Mouse (Mus musculus): Measurements from ENCODE around the gene Gm20431. TPM values are rescaled to one million over a fixed set of nuclear protein-coding genes. Genes with fewer than 3 reads are reported as not detected.

Gene Gm20431
- polyA plus RNA-seq, 1 experiment, result 0.44 TPM

DNA sequence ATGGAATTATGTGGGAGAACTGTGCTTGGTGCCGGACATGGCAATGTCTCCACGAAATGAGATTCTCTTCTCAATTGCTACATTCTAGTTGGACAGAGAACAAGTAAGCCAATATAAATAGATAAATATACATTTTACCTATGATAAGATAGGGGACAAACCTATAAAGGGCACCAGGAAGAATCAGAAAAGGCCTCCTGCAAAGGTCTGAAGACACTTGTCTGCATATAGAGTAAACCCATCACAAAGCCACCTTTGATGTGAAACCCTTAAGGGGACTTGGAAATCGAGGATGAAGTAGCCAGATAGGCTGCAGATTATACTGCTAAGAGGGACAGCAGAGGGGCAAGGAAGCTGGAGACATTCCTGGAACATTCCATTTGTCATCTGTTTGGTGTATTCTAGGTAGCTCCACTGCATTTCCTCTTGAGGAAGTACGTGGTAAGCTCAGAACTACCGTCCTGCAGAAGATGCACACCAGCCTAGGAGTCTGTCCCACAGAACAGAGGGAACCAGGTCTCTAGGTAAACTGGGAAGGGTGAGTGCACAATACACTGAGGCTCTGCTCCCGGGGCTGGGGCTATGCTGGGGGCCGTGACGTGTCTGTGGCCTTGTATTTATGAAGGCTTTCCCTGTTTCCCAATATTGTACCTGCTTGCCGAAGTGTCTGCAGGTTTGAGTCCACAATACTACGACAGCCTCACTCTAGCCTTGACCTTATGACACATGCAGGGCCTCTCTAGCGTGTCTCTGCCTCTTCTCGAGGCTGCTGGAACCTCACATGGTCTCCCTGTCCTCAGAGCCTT is 28.4 kb downstream of the Gm20431 start:
- Histone ChIP-seq H3K27me3 (ENCODE audit: control insufficient read depth, insufficient read depth, insufficient read length) (no peaks in the 10 kb centered on the region), H3K79me2 (ENCODE audit: control insufficient read depth, insufficient read depth) (peaks cover 37% of the 10 kb centered on the region), H3ac (ENCODE audit: control insufficient read depth, insufficient read length, low read depth) (no peak overlapping the region), H3K79me3 (ENCODE audit: low read depth) (peaks cover 34% of the 10 kb centered on the region), H3K4me3 (ENCODE audit: insufficient read depth, poor library complexity, severe bottlenecking) (no peak overlapping the region), H3K36me3 (ENCODE audit: control insufficient read depth, insufficient read depth) (peaks cover 10% of the 10 kb centered on the region)
- TF ChIP-seq FOSL1 (IDR thresholded peaks at IDR 0.05; ENCODE audit: insufficient read depth, low read length, poor library complexity, severe bottlenecking) (no peak), CTCF (IDR thresholded peaks at IDR 0.05; ENCODE audit: control insufficient read depth, insufficient read depth, insufficient read length) (no peak), MYOG (IDR thresholded peaks at IDR 0.05; ENCODE audit: control insufficient read depth, extremely low read depth, insufficient read length) (no peak), USF1 (IDR thresholded peaks at IDR 0.05; ENCODE audit: low read depth) (no peak), CEBPB (IDR thresholded peaks at IDR 0.05; ENCODE audit: low read depth) (no peak), MYOD1 (IDR thresholded peaks at IDR 0.05; ENCODE audit: control insufficient read depth, insufficient read length, low read depth) (no peak), MAX (IDR thresholded peaks at IDR 0.05) (no peak)

GRCm38 (mm10) chr2:167631591-167632448 is 29.5 kb downstream of the Gm20431 start, which contains the start of gene Ube2v1:
Gene Ube2v1, minus strand, starts transcription at chr2:167632095.
- Histone ChIP-seq H3K4me3 (ENCODE audit: insufficient read depth, poor library complexity, severe bottlenecking) (peak within 1 kb of the TSS; percentile 92), H3ac (ENCODE audit: control insufficient read depth, insufficient read length, low read depth) (peak within 1 kb of the TSS; percentile 91), H3K79me3 (ENCODE audit: low read depth) (peaks cover 45% of the 10 kb centered on the region), H3K36me3 (ENCODE audit: control insufficient read depth, insufficient read depth) (peaks cover 11% of the 10 kb centered on the region), H3K27me3 (ENCODE audit: control insufficient read depth, insufficient read depth, insufficient read length) (no peaks in the 10 kb centered on the region), H3K79me2 (ENCODE audit: control insufficient read depth, insufficient read depth) (peaks cover 48% of the 10 kb centered on the region)
- TF ChIP-seq MAX (IDR thresholded peaks at IDR 0.05) (peak; percentile 69), FOSL1 (IDR thresholded peaks at IDR 0.05; ENCODE audit: insufficient read depth, low read length, poor library complexity, severe bottlenecking) (no peak)

GRCm38 (mm10) chr2:167631181-167631590 is 30.1 kb downstream of the Gm20431 start:
- Histone ChIP-seq H3K79me2 (ENCODE audit: control insufficient read depth, insufficient read depth) (peaks cover 55% of the 10 kb centered on the region), H3K27me3 (ENCODE audit: control insufficient read depth, insufficient read depth, insufficient read length) (no peaks in the 10 kb centered on the region), H3K79me3 (ENCODE audit: low read depth) (peaks cover 52% of the 10 kb centered on the region), H3K36me3 (ENCODE audit: control insufficient read depth, insufficient read depth) (peaks cover 11% of the 10 kb centered on the region), H3K4me3 (ENCODE audit: insufficient read depth, poor library complexity, severe bottlenecking) (peak overlapping the region; percentile 92), H3ac (ENCODE audit: control insufficient read depth, insufficient read length, low read depth) (peak overlapping the region; percentile 91)
- peak; percentile 27 for TF ChIP-seq MYOD1 (IDR thresholded peaks at IDR 0.05; ENCODE audit: control insufficient read depth, insufficient read length, low read depth)
- TF ChIP-seq MYOG (IDR thresholded peaks at IDR 0.05; ENCODE audit: control insufficient read depth, extremely low read depth, insufficient read length), result no peak

DNA sequence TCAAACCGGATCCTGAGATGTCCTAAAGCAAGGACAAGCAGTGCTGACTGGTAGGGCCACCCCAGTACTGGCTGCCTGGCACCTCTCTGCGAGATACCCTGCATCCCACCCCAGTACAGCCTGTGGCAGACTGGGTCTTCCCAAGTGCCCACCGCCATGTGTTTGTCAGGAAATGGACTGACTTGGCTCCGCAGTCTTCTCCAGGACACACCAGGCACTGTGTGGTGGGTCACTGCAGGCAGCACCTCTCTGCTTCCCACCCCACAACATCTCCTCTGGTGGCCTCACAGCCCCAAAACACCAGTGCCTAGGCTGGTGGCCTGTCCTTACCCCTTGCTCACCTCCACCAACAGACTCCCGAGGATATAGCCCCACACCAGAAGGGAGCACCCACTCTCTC is 30.9 kb downstream of the Gm20431 start:
- H3ac ChIP-seq (ENCODE audit: control insufficient read depth, insufficient read length, low read depth), result peak overlapping the region; percentile 91
- no peaks in the 10 kb centered on the region for H3K27me3 ChIP-seq (ENCODE audit: control insufficient read depth, insufficient read depth, insufficient read length)
- H3K4me3 ChIP-seq (ENCODE audit: insufficient read depth, poor library complexity, severe bottlenecking), result peak overlapping the region; percentile 92
- TF ChIP-seq FOSL1 (IDR thresholded peaks at IDR 0.05; ENCODE audit: insufficient read depth, low read length, poor library complexity, severe bottlenecking) (no peak), MYOD1 (IDR thresholded peaks at IDR 0.05; ENCODE audit: control insufficient read depth, insufficient read length, low read depth) (no peak), CEBPB (IDR thresholded peaks at IDR 0.05; ENCODE audit: low read depth) (no peak), CTCF (IDR thresholded peaks at IDR 0.05; ENCODE audit: control insufficient read depth, insufficient read depth, insufficient read length) (no peak), MAX (IDR thresholded peaks at IDR 0.05) (no peak), USF1 (IDR thresholded peaks at IDR 0.05; ENCODE audit: low read depth) (no peak), MYOG (IDR thresholded peaks at IDR 0.05; ENCODE audit: control insufficient read depth, extremely low read depth, insufficient read length) (no peak)
- peaks cover 59% of the 10 kb centered on the region for H3K79me3 ChIP-seq (ENCODE audit: low read depth)
- H3K79me2 ChIP-seq (ENCODE audit: control insufficient read depth, insufficient read depth), result peaks cover 62% of the 10 kb centered on the region
- peaks cover 11% of the 10 kb centered on the region for H3K36me3 ChIP-seq (ENCODE audit: control insufficient read depth, insufficient read depth)

DNA sequence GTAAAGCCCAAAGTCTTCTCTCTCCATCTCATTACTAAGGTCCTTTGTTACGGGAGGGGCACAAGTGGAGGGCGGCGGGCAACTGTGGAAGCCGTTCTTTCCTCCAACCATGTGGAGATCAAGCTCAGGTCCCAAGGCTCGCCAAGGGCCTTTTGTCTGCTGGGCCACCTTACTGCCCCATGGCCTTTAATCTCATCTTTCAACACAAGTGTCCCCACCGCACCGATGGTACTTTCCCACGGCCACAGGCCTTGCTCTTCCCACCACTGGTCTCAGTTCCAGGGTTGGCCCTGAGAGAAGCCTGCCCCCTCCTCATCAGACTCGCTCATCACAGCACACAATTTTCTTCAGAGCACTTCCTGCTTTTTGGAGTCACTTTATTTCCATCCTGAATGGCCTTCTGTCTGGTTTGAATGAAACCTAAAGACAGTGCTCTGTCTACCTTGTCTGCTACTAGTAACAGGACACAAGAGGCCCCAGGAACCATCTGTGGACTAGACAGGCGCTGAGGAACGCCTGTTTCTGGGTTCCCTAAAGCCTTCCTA is 31.6 kb downstream of the Gm20431 start:
- Histone ChIP-seq H3K79me2 (ENCODE audit: control insufficient read depth, insufficient read depth) (peaks cover 69% of the 10 kb centered on the region), H3K4me3 (ENCODE audit: insufficient read depth, poor library complexity, severe bottlenecking) (no peak overlapping the region), H3K36me3 (ENCODE audit: control insufficient read depth, insufficient read depth) (peaks cover 11% of the 10 kb centered on the region), H3ac (ENCODE audit: control insufficient read depth, insufficient read length, low read depth) (no peak overlapping the region), H3K79me3 (ENCODE audit: low read depth) (peaks cover 66% of the 10 kb centered on the region), H3K27me3 (ENCODE audit: control insufficient read depth, insufficient read depth, insufficient read length) (no peaks in the 10 kb centered on the region)
- TF ChIP-seq USF1 (IDR thresholded peaks at IDR 0.05; ENCODE audit: low read depth) (no peak), MYOG (IDR thresholded peaks at IDR 0.05; ENCODE audit: control insufficient read depth, extremely low read depth, insufficient read length) (no peak), FOSL1 (IDR thresholded peaks at IDR 0.05; ENCODE audit: insufficient read depth, low read length, poor library complexity, severe bottlenecking) (no peak), MAX (IDR thresholded peaks at IDR 0.05) (no peak), MYOD1 (IDR thresholded peaks at IDR 0.05; ENCODE audit: control insufficient read depth, insufficient read length, low read depth) (no peak), CTCF (IDR thresholded peaks at IDR 0.05; ENCODE audit: control insufficient read depth, insufficient read depth, insufficient read length) (no peak), CEBPB (IDR thresholded peaks at IDR 0.05; ENCODE audit: low read depth) (no peak)

Data from C2C12 (cell line).